In the genomic region with DNA sequence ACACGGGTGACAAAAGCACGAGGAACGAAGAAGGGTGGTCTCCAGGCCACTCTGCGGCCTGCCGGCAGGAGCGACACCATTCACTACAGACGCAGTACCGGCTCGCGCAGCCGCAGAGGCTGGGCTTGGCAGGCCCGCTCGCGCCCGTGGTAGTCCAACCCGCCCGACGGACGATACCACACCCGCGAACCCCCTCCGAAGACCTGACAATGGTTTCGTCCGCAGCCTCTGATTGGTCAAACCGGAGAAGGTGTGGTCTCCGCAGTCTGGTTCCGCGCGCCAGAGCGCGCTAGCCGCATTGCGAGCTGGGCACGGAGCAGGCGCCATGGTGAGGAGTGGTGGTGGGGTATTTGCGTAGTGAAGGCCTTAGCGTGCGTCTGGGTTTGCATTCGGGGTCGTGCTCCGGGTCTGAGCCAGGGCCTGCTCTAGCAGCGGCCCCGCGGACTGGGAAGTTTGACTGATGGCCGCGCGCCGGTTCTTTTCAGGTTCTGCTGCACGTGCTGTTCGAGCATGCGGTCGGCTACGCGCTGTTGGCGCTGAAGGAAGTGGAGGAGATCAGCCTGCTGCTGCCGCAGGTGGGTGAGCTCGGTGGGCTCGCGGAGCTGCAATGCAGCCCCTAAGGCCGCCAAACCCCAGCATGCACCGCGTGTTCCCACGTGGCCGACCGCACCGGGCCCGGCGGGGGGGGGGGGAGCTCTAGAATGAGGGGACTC, we compare ENCODE assay signal across 8 mouse cellular contexts. TPM values are rescaled to one million over a fixed set of nuclear protein-coding genes. Genes with fewer than 3 reads are reported as not detected.
DNase-seq lines count a peak whose midpoint lies in the region; ATAC-seq lines count a peak whose summit lies in the region.

TSS of gene Nop56 (plus strand) at position 282 of the 713 bp plus-strand sequence.

- peaks cover 3% of the 10 kb centered on the region; the same call in 1 of the 2 replicates for H3K4me1 ChIP-seq in hindbrain, embryonic 11.5 days (replicated peaks; ENCODE audit: control insufficient read depth, insufficient read depth, low read length)

- no peaks in the 10 kb centered on the region for H3K9me3 ChIP-seq in hindbrain, embryonic 11.5 days (ENCODE audit: control insufficient read depth, low read length)

- H3K4me2 ChIP-seq in hindbrain, embryonic 11.5 days (replicated peaks; ENCODE audit: low read depth, low read length), result peak within 1 kb of the TSS; percentile 87

- peak within 1 kb of the TSS; percentile 89 for H3K27ac ChIP-seq in hindbrain, embryonic 11.5 days (ENCODE audit: low read depth, low read length)

- peaks cover 13% of the 10 kb centered on the region; the same call in 1 of the 2 replicates for H3K36me3 ChIP-seq in hindbrain, embryonic 11.5 days (ENCODE audit: control insufficient read depth, insufficient read depth, low read length)

- DNase-seq in Muller cell, postnatal 12 days (ENCODE audit: inconsistent ontology term), result peak; percentile 99
- DNase-seq in cerebellum, adult 9-11 months, result peak; percentile 99
- peak; percentile 97 to 100 for DNase-seq in frontal cortex, adult 2 months (ENCODE audit: extremely low spot score in 1 of 2, low spot score in 1 of 2)
- peak; percentile 99 for DNase-seq in hindbrain, embryonic 11.5 days (ENCODE audit: low spot score)
- peak; percentile 100 for DNase-seq in layer of hippocampus, postnatal 10 days (ENCODE audit: low spot score in 2 of 2)
- DNase-seq in lung, postnatal 10 days, result peak; percentile 99
- DNase-seq in ovary, postnatal 36 days (ENCODE audit: low spot score), result peak; percentile 99
- DNase-seq in thymus, postnatal 25 days, result peak; percentile 100

- peak within 1 kb of the TSS; percentile 94 for H3K4me3 ChIP-seq in hindbrain, embryonic 11.5 days (ENCODE audit: low read depth, low read length)

- ATAC-seq in hindbrain, embryonic 11.5 days (ENCODE audit: low FRiP score), result peak; percentile 97

- no peaks in the 10 kb centered on the region for H3K27me3 ChIP-seq in hindbrain, embryonic 11.5 days (ENCODE audit: control insufficient read depth, insufficient read depth, low read length)

- WGBS in hindbrain, embryonic 11.5 days, result 1% methylated on average over 67 of the region's 68 CpGs

- H3K9ac ChIP-seq in hindbrain, embryonic 11.5 days (ENCODE audit: low read depth, low read length), result peak within 1 kb of the TSS; percentile 96

RNA-seq across cellular contexts. Expression of gene Nop56, which starts in this region (rescaled TPM):
- 158 and 163 TPM in 2 replicates for polyA plus RNA-seq in frontal cortex, adult 2 months (2012; rRNA removed)
- polyA plus RNA-seq in hindbrain, embryonic 11.5 days (2014; fragmentation: Nextera tagmentation; extraction: Ambion mirVana), result 297 and 331 TPM in 2 replicates
- total RNA-seq in layer of hippocampus, postnatal 10 days (2021), result 100 to 1,000 TPM; 171 to 187 TPM

Comparison
In these comparisons a context has a peak if more than half of its experiments do, and no peak if none do; other contexts are left out.
1. Peak in every context shown above with its lines: DNase-seq, ATAC-seq, H3K4me3 ChIP-seq and H3K27ac ChIP-seq.